Mouse (Mus musculus): Measurements from ENCODE around the gene Gm20431.

Gm20431 gene

GRCm38 (mm10) chr2:167599195-167599594, 62.1 kb downstream of the Gm20431 start:
- DNase-seq (ENCODE audit: low spot score), result no peak

GRCm38 (mm10) chr2:167597492-167598186, 63.7 kb downstream of the Gm20431 start:
- DNase-seq (ENCODE audit: low spot score), result no peak

DNA sequence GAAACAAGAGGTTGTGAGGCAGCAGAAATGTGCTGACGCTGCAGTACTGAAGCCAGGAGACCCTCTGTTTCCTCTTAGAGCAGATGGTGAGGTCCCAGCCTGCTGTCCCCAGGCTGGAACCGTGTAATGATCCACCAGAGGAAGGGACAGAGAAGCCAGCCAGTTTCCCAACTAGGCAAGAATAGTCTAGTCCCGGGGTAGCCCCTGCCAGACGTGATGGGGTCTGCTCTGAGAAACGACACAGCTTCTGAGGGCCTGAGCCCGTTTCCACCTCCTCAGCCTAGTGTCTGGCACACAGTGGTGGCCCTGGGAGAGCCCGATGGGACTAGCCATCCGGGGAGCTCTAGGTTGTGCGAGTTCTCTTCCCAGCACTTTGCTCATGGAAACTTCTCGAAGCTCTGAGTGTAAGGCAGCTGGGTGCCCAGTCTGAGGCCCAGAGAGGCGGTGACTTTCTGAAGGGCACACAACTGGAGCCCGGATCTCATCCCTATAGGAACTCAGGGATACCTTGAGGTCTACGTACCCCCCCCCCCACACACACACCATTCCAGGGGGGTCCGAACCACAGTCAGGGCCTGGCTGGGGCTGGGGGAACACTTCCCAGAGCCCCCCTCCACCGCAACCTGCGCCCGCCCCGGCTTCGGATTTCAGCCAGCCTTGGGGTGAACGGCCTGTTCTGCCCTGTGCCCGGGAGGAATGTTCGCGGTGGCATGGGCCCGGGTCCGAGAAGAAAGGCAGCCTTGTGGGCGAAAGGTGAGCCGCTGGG, 64.4 kb downstream of the Gm20431 start:
- DNase-seq (ENCODE audit: low spot score), result peak; percentile 46

DNA sequence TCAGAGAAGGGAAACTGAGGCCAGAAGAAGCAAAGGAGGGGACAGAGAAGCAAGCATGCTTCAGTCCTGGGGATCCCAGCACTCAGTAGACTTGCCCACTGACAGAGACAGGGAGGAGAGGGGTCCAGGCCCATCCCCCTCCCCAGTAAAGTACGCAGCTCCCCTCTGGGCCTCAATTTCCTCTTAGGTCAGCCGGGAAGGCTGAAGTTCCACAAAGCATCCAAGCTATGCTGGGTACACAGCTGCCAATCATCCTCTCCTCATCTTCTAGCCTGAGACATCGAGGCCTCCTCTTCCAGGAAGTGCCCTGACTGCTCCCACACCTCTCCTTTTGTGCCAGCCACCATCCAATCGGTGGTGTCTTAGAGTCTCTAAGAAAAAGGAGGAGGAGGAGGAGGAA, 65.0 kb downstream of the Gm20431 start:
- no peak for DNase-seq (ENCODE audit: low spot score)

DNA sequence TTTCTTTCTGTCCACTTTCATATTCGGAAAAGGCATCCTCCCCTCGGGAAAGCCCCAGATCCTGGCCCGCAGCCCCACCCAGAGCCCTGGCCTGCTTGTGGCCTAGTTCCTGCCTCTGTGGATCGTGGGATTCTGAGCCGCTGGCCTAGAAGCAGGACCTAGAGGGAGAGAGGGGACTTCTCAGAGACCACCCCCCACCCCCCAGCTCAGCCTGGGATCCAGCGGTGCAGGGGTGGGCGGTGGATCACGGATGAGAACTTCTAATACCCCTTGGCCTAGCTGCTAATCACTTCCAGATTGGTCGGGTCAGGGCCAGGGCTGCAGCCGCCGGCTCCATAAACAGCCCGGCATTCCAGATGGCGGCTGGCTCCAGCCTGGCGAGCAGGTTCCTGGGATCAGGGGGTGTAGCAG, 65.5 kb downstream of the Gm20431 start:
- DNase-seq (ENCODE audit: low spot score), result peak; percentile 78

GRCm38 (mm10) chr2:167594444-167594934, 66.8 kb downstream of the Gm20431 start:
- DNase-seq (ENCODE audit: low spot score), result peak; percentile 99

GRCm38 (mm10) chr2:167593551-167594250, 67.6 kb downstream of the Gm20431 start:
- DNase-seq (ENCODE audit: low spot score), result no peak

- DNase-seq (ENCODE audit: low spot score), result no peak
Observed at GRCm38 (mm10) chr2:167588774-167589577, 72.3 kb downstream of the Gm20431 start.

- no peak for DNase-seq (ENCODE audit: low spot score)
Observed at GRCm38 (mm10) chr2:167586976-167587375, 74.3 kb downstream of the Gm20431 start.

GRCm38 (mm10) chr2:167586041-167586440, 75.3 kb downstream of the Gm20431 start:
- peak; percentile 73 for DNase-seq (ENCODE audit: low spot score)

- no peak for DNase-seq (ENCODE audit: low spot score)
Observed at GRCm38 (mm10) chr2:167585273-167585672, 76.0 kb downstream of the Gm20431 start.

- no peak for DNase-seq (ENCODE audit: low spot score)
Observed at GRCm38 (mm10) chr2:167583161-167583952, 77.9 kb downstream of the Gm20431 start.

DNA sequence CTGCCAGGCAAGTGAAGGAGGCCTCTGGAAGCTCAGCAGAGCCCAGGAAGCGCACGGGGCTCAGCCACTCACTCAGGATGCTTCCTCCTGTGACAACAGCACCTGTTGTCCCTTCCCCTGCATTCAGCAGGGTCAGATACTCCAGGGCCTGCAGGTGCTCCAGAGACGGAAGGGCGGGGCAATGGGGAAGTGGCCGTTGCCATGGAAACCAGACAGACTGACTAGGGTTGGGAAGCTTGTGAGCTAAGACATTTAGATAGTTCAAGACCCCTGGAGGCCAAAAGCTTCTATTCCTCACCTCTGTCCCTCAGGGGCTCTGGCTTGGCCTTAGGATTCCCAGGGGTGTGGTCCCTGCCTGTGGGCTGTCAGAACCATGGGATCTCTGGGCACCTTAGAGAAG, 82.8 kb downstream of the Gm20431 start:
- no peak for DNase-seq (ENCODE audit: low spot score)

DNA sequence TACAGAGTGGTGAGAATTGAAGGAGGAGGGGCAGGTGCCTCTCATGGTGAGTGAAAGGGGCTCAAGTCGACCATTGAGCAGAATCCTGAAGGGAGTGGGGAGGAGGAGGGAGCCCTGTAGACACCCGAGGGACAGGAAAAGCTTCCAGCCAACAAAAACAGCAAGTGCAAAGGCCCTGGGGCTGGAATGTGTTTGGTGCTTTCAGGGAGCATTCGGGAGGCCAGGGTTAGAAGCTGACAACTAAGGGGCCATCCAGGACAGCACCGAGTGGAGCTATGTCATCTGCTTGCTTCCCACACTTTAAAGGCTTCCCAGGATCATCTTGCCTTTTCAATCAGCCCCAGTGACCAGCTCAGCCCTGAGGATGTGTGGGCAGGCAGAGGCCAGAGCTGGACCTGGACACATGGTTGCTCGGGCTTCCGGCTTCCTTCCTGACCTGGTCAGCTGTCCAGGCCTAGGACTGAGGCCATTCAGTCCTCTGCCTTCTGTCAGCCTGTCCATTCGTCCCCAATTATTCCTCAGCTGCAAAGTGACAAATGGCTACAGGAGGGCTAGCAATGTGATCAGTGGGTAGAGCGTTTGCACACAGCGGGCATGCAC, 84.0 kb downstream of the Gm20431 start:
- no peak for DNase-seq (ENCODE audit: low spot score)

DNA sequence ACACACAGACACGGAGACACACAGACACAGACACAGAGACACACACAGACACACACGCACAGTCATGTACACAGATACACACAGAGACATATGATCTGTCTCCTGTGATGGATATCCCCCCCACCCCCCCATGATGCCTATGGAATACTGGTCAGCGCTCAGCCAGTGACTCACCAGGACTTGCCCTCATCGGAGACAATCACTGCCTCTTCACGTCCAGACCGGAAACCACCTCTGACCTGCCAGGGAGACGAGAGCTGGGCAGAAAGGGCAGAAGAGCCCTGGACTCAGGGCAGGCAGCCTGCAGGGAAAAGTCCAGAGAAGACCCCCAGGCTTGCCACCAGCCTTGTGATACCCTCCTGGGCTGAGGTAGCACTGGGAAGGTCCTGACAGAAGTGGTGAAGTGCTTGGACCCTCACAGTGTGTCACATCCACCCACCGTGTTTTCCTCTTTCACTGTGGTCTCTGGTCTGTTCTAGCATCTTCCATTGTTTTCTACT, 85.1 kb downstream of the Gm20431 start:
- DNase-seq (ENCODE audit: low spot score), result no peak

- DNase-seq (ENCODE audit: low spot score), result no peak
Observed at GRCm38 (mm10) chr2:167575581-167575980, 85.7 kb downstream of the Gm20431 start.

DNA sequence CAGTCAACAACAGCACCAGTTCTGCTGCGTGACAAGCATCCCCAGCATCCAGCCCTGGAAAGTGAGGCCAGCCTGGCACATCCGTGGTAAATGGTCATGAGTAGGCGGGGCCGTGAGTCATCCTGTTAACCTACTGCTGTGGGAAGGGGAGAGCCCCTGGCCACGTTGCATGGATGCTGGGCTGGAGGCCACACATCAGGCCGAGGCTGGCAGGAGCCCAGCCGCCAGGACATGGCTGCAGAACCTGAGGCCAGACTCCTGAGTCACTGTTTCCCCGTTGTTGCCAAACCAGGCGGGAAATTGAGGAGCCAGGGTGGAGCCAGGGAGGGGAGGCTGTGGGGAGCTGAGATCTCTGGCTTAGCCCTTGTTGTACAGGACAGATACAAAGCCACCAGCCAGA, 86.5 kb downstream of the Gm20431 start:
- DNase-seq (ENCODE audit: low spot score), result peak; percentile 84

- no peak for DNase-seq (ENCODE audit: low spot score)
Observed at GRCm38 (mm10) chr2:167571442-167572220, 89.7 kb downstream of the Gm20431 start.

DNA sequence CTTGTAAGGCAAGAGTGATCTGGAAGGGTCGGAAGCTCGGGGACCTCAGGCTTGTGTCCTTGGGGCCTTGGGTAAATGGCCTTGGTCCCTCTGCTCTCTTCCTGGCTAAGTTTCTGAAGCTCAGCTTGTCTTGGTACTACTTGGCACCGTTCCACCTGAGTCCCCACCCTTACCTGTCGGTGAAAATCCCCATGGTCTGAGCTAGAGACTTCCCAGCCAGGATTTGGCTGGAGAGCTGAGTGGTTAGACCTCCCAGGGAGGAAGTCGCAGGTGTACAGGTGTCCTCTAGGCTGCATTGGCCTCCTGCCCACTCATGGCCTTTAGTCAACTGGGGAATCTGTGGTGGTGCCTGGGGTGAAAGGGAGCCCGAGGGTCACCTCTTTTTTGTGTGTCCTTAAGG, 90.5 kb downstream of the Gm20431 start:
- DNase-seq (ENCODE audit: low spot score), result no peak

Data from adipocyte (in vitro differentiated cells).